8 mouse cellular contexts compared by ENCODE assay signal in genomic region chr5:21785776-21786175, GRCm38 (mm10). TPM values are rescaled to one million over a fixed set of nuclear protein-coding genes. Genes with fewer than 3 reads are reported as not detected.
DNase-seq lines count a peak whose midpoint lies in the region; ATAC-seq and TF ChIP-seq lines count a peak whose summit lies in the region.

No protein-coding gene starts in this region.

- H3K4me1 ChIP-seq in bone marrow macrophage, adult 2 months (ENCODE audit: control insufficient read depth, insufficient read depth, low read length), result peaks cover 16% of the 10 kb centered on the region
- peaks cover 37% of the 10 kb centered on the region for H3K4me1 ChIP-seq in hindbrain, embryonic 13.5 days (replicated peaks)
- peaks cover 5% of the 10 kb centered on the region for H3K4me1 ChIP-seq in lung, adult 2 months (ENCODE audit: control insufficient read depth, insufficient read depth, low read length)

- peak overlapping the region; percentile 94 for H3K27ac ChIP-seq in layer of hippocampus, adult 2 months
- 0 out of 2 replicates have a peak overlapping the region, but pooled peaks have one; percentile 73 for H3K27ac ChIP-seq in bone marrow macrophage, adult 2 months (ENCODE audit: insufficient read depth, low read depth, low read length)
- no peak overlapping the region for H3K27ac ChIP-seq in hindbrain, embryonic 13.5 days

- H3K27me3 ChIP-seq in hindbrain, embryonic 13.5 days, result no peaks in the 10 kb centered on the region

- H3K4me3 ChIP-seq in layer of hippocampus, adult 2 months, result no peak overlapping the region; the same call in 1 of the 2 replicates
- no peak overlapping the region for H3K4me3 ChIP-seq in bone marrow macrophage, adult 2 months (ENCODE audit: insufficient read depth, low read length)
- H3K4me3 ChIP-seq in hindbrain, embryonic 13.5 days, result no peak overlapping the region
- no peak overlapping the region for H3K4me3 ChIP-seq in lung, adult 2 months (replicated peaks; ENCODE audit: extremely low read depth, low read depth, low read length)

- no peak for TF ChIP-seq POLR2A in bone marrow macrophage, adult 2 months (IDR thresholded peaks at IDR 0.05; ENCODE audit: borderline replicate concordance, low read depth, low read length)
- TF ChIP-seq POLR2A in lung, adult 2 months (IDR thresholded peaks at IDR 0.05; ENCODE audit: borderline replicate concordance, extremely low read depth, low read depth, low read length), result no peak

- no peak overlapping the region for H3K9ac ChIP-seq in hindbrain, embryonic 13.5 days

- DNase-seq in layer of hippocampus, adult 2 months (ENCODE audit: low spot score in 2 of 2), result no peak
- no peak for DNase-seq in layer of hippocampus, adult 9-10 months (ENCODE audit: low spot score)
- DNase-seq in naive thymus-derived CD4-positive, alpha-beta T cell, adult 2 months (ENCODE audit: low read depth), result peak; percentile 13
- no peak for DNase-seq in thymus, postnatal 36 days
- no peak for DNase-seq in gastrocnemius, postnatal 4 days (ENCODE audit: low spot score in 2 of 2)
- no peak for DNase-seq in lung, adult 2 months

- 84% methylated on average over 6 of the region's 7 CpGs for WGBS in hindbrain, embryonic 13.5 days
- 77% methylated on average over 6 of the region's 7 CpGs for WGBS in lung, adult 2 months

- no peak for ATAC-seq in hindbrain, embryonic 13.5 days (ENCODE audit: low FRiP score)

- peaks cover 21% of the 10 kb centered on the region for H3K36me3 ChIP-seq in hindbrain, embryonic 13.5 days

- peak overlapping the region; percentile 70 for H3K4me2 ChIP-seq in hindbrain, embryonic 13.5 days

- no peak for TF ChIP-seq CTCF in layer of hippocampus, adult 2 months (conservative IDR thresholded peaks at IDR 0.05)
- no peak for TF ChIP-seq CTCF in bone marrow macrophage, adult 2 months (IDR thresholded peaks at IDR 0.05; ENCODE audit: low read depth, low read length)
- TF ChIP-seq CTCF in lung, adult 2 months (IDR thresholded peaks at IDR 0.05; ENCODE audit: insufficient read depth, low read length), result no peak

- H3K9me3 ChIP-seq in hindbrain, embryonic 13.5 days, result no peaks in the 10 kb centered on the region

RNA-seq across cellular contexts. Expression of gene Psmc2, which starts 0.7 kb away (rescaled TPM):
- 100 to 1,000 TPM; 116 to 118 TPM for total RNA-seq in layer of hippocampus, adult 2 months (2021)
- polyA plus RNA-seq in bone marrow macrophage, adult 2 months (2012; ENCODE audit: insufficient read depth, insufficient read length, missing spikeins), result 72.8 and 76.1 TPM in 2 replicates
- 195 and 198 TPM in 2 replicates for polyA plus RNA-seq in hindbrain, embryonic 13.5 days (2015; fragmentation: Nextera tagmentation; extraction: Ambion mirVana)
- 100 to 1,000 TPM; 117 to 134 TPM for total RNA-seq in gastrocnemius, postnatal 4 days (2021)
- 15.5 and 28.4 TPM in 2 replicates for polyA plus RNA-seq in lung, adult 2 months (2012; rRNA removed)

RNA-seq across cellular contexts. Expression of gene Dnajc2, which starts 0.7 kb away (rescaled TPM):
- total RNA-seq in layer of hippocampus, adult 2 months (2021), result 10 to 100 TPM; 28.0 to 34.1 TPM
- 34.0 and 34.2 TPM in 2 replicates for polyA plus RNA-seq in bone marrow macrophage, adult 2 months (2012; ENCODE audit: insufficient read depth, insufficient read length, missing spikeins)
- polyA plus RNA-seq in hindbrain, embryonic 13.5 days (2015; fragmentation: Nextera tagmentation; extraction: Ambion mirVana), result 74.0 and 81.0 TPM in 2 replicates
- 10 to 100 TPM; 23.5 to 24.3 TPM for total RNA-seq in gastrocnemius, postnatal 4 days (2021)
- 5.9 and 8.5 TPM in 2 replicates for polyA plus RNA-seq in lung, adult 2 months (2012; rRNA removed)

RNA-seq across cellular contexts. Expression of gene Pmpcb, which starts 48.8 kb away (rescaled TPM):
- 10 to 100 TPM; 72.9 to 73.9 TPM for total RNA-seq in layer of hippocampus, adult 2 months (2021)
- polyA plus RNA-seq in bone marrow macrophage, adult 2 months (2012; ENCODE audit: insufficient read depth, insufficient read length, missing spikeins), result 63.2 and 66.2 TPM in 2 replicates
- polyA plus RNA-seq in hindbrain, embryonic 13.5 days (2015; fragmentation: Nextera tagmentation; extraction: Ambion mirVana), result 79.5 and 81.3 TPM in 2 replicates
- total RNA-seq in gastrocnemius, postnatal 4 days (2021), result 100 to 1,000 TPM; 128 TPM
- polyA plus RNA-seq in lung, adult 2 months (2012; rRNA removed), result 16.7 and 25.4 TPM in 2 replicates
